Mouse (Mus musculus) heart, postnatal 0 days (tissue): ENCODE results near the gene Camkmt.

Source experiments
- CTCF ChIP-seq: IDR thresholded peaks from 2 replicates; pipeline ENCODE4 v1.5.1; 2016; ENCODE audit warnings: antibody characterized with exemption, control low read depth, low read depth
- EP300 ChIP-seq: IDR thresholded peaks from 2 replicates; pipeline ENCODE4 v1.6.1; 2016; ENCODE audit warnings: antibody characterized with exemption, low read depth

DNA sequence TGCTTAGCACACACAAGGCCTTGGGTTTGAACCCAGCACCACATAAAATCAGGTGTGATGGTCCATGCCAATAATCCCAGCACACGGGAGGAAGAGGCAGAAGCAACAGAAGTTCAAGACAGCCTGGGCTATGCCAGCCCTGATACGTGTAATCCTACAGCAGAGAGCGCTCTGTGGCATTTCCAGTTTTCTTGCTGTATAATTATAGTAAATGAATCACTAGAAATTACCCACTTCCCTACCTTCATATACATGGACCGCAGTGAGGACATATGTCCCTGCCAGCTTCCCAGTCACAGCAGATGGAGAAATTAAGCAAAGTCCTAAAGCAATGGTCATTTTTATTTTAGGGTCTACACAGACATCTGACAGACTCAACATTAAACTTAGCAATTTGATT, 16.3 kb upstream of the Camkmt start:
- TF ChIP-seq EP300 = no peak
- TF ChIP-seq CTCF = no peak
